Mouse (Mus musculus): ENCODE measurements around the gene Cyp4f16. TPM values are rescaled to one million over a fixed set of nuclear protein-coding genes. Genes with fewer than 3 reads are reported as not detected.

The Cyp4f16 gene
- 19.4 and 19.5 TPM in 2 replicates for polyA plus RNA-seq (2012; rRNA removed; ENCODE audit: low replicate concordance)

GRCm38 (mm10) chr17:32536051-32536866 is at the start of gene Cyp4f16:
Gene Cyp4f16 (plus strand): TSS chr17:32536558.

GRCm38 (mm10) chr17:32505851-32506728 is 30.3 kb upstream of the Cyp4f16 start, which contains the start of gene Cyp4f17:
Gene Cyp4f17 (plus strand): TSS chr17:32506050.

Other genes starting within 250 kb of the Cyp4f16 start
- gene Akap8, start 215.3 kb upstream of the Cyp4f16 start, polyA plus RNA-seq (2012; rRNA removed; ENCODE audit: low replicate concordance): 53.6 and 100 TPM in 2 replicates
- gene Akap8l, start 186.0 kb upstream of the Cyp4f16 start, polyA plus RNA-seq (2012; rRNA removed; ENCODE audit: low replicate concordance): 115 and 239 TPM in 2 replicates
- 30.7 and 44.1 TPM in 2 replicates for gene Wiz, start 147.1 kb upstream of the Cyp4f16 start, polyA plus RNA-seq (2012; rRNA removed; ENCODE audit: low replicate concordance)
- 69.0 and 131 TPM in 2 replicates for gene Rasal3, start 133.0 kb upstream of the Cyp4f16 start, polyA plus RNA-seq (2012; rRNA removed; ENCODE audit: low replicate concordance)
- 24.6 and 56.6 TPM in 2 replicates for gene Pglyrp2, start 112.4 kb upstream of the Cyp4f16 start, polyA plus RNA-seq (2012; rRNA removed; ENCODE audit: low replicate concordance)
- gene Cyp4f39, start 83.8 kb upstream of the Cyp4f16 start, polyA plus RNA-seq (2012; rRNA removed; ENCODE audit: low replicate concordance): 1.1 and 2.9 TPM in 2 replicates
- 14.4 and 16.4 TPM in 2 replicates for gene Cyp4f17, start 30.5 kb upstream of the Cyp4f16 start, polyA plus RNA-seq (2012; rRNA removed; ENCODE audit: low replicate concordance)
- gene Cyp4f37, start 84.8 kb downstream of the Cyp4f16 start, polyA plus RNA-seq (2012; rRNA removed; ENCODE audit: low replicate concordance): 0.30 TPM in 1 of 2 replicates, not detected in the other
- gene Cyp4f40, start 122.3 kb downstream of the Cyp4f16 start, polyA plus RNA-seq (2012; rRNA removed; ENCODE audit: low replicate concordance): not detected in 2 replicates
- 1.8 and 2.5 TPM in 2 replicates for gene Cyp4f15, start 149.1 kb downstream of the Cyp4f16 start, polyA plus RNA-seq (2012; rRNA removed; ENCODE audit: low replicate concordance)